ENCODE assay signal across 8 mouse cellular contexts in genomic region chr7:55710872-55711558, GRCm38 (mm10). TPM values are rescaled to one million over a fixed set of nuclear protein-coding genes. Genes with fewer than 3 reads are reported as not detected.
A peak's percentile ranks its signal among the peaks of the same experiment; 100 is the strongest.
DNase-seq lines count a peak whose midpoint lies in the region; ATAC-seq and TF ChIP-seq lines count a peak whose summit lies in the region.

No protein-coding gene starts in this region.

- ATAC-seq in forebrain, embryonic 12.5 days (ENCODE audit: low FRiP score), result peak; percentile 96
- ATAC-seq in intestine, postnatal 0 days, result no peak
- ATAC-seq in limb, embryonic 12.5 days (ENCODE audit: insufficient number of reproducible peaks, insufficient read depth, low FRiP score, low TSS enrichment, low read depth), result peak; percentile 73
- no peak for ATAC-seq in erythroblast, adult 5-6 weeks (replicated peaks; ENCODE audit: low FRiP score, poor library complexity, severe bottlenecking)

- whole genome bisulfite sequencing in forebrain, embryonic 12.5 days, result 8% methylated on average over 11 of the region's 11 CpGs
- 10% methylated on average over 11 of the region's 11 CpGs for WGBS in intestine, postnatal 0 days
- WGBS in limb, embryonic 12.5 days, result 9% methylated on average over 11 of the region's 11 CpGs

- no peaks in the 10 kb centered on the region for H3K36me3 ChIP-seq in forebrain, embryonic 12.5 days (replicated peaks)
- no peaks in the 10 kb centered on the region for H3K36me3 ChIP-seq in intestine, postnatal 0 days (ENCODE audit: control insufficient read depth, insufficient read depth)
- H3K36me3 ChIP-seq in limb, embryonic 12.5 days, result no peaks in the 10 kb centered on the region

- no peak overlapping the region for H3K27ac ChIP-seq in forebrain, embryonic 12.5 days
- H3K27ac ChIP-seq in intestine, postnatal 0 days (ENCODE audit: low read depth, low read length), result no peak overlapping the region
- no peak overlapping the region for H3K27ac ChIP-seq in limb, embryonic 12.5 days

- TF ChIP-seq CTCF in intestine, postnatal 0 days (IDR thresholded peaks at IDR 0.05; ENCODE audit: low read depth), result peak; percentile 92

- peak; percentile 30 for DNase-seq in ovary, postnatal 36 days (ENCODE audit: low spot score)
- no peak for DNase-seq in ovary, postnatal 10 days (ENCODE audit: low spot score)
- peak; percentile 30 for DNase-seq in c-Kit-positive CD71-positive TER-119-negative erythroid progenitor cells, embryonic 14.5 days (ENCODE audit: low read depth)
- DNase-seq in neural tube, embryonic 10.5 days (ENCODE audit: extremely low spot score, low spot score), result peak; percentile 66

- H3K4me3 ChIP-seq in forebrain, embryonic 12.5 days (replicated peaks), result no peak overlapping the region
- no peak overlapping the region for H3K4me3 ChIP-seq in intestine, postnatal 0 days (ENCODE audit: low read depth, low read length)
- no peak overlapping the region for H3K4me3 ChIP-seq in limb, embryonic 12.5 days (replicated peaks)

- H3K9me3 ChIP-seq in forebrain, embryonic 12.5 days, result no peaks in the 10 kb centered on the region
- H3K9me3 ChIP-seq in intestine, postnatal 0 days (ENCODE audit: control insufficient read depth), result no peaks in the 10 kb centered on the region
- no peaks in the 10 kb centered on the region for H3K9me3 ChIP-seq in limb, embryonic 12.5 days

- no peaks in the 10 kb centered on the region for H3K4me1 ChIP-seq in forebrain, embryonic 12.5 days
- no peaks in the 10 kb centered on the region for H3K4me1 ChIP-seq in intestine, postnatal 0 days (replicated peaks; ENCODE audit: control insufficient read depth, insufficient read depth, low read length)
- H3K4me1 ChIP-seq in limb, embryonic 12.5 days (replicated peaks), result no peaks in the 10 kb centered on the region

- H3K27me3 ChIP-seq in forebrain, embryonic 12.5 days, result no peaks in the 10 kb centered on the region
- no peaks in the 10 kb centered on the region for H3K27me3 ChIP-seq in intestine, postnatal 0 days (replicated peaks; ENCODE audit: control insufficient read depth, insufficient read depth, low read length)
- no peaks in the 10 kb centered on the region for H3K27me3 ChIP-seq in limb, embryonic 12.5 days

- no peak overlapping the region for H3K9ac ChIP-seq in forebrain, embryonic 12.5 days
- no peak overlapping the region for H3K9ac ChIP-seq in intestine, postnatal 0 days (ENCODE audit: low read depth, low read length)
- no peak overlapping the region for H3K9ac ChIP-seq in limb, embryonic 12.5 days (replicated peaks)

- H3K4me2 ChIP-seq in forebrain, embryonic 12.5 days, result peak overlapping the region; percentile 17; the same call in 1 of the 2 replicates
- no peak overlapping the region for H3K4me2 ChIP-seq in intestine, postnatal 0 days (replicated peaks; ENCODE audit: low read depth)
- H3K4me2 ChIP-seq in limb, embryonic 12.5 days, result peak overlapping the region; percentile 26; the same call in 1 of the 2 replicates

RNA-seq across cellular contexts. Expression of gene Siglech, which starts 57.0 kb away (rescaled TPM):
- polyA plus RNA-seq in forebrain, embryonic 12.5 days (2016; fragmentation: Nextera tagmentation; extraction: Ambion mirVana), result 0.42 and 0.65 TPM in 2 replicates
- 1.4 and 1.8 TPM in 2 replicates for polyA plus RNA-seq in intestine, postnatal 0 days (2015; fragmentation: Nextera tagmentation; extraction: Ambion mirVana)
- polyA plus RNA-seq in limb, embryonic 12.5 days (2016; fragmentation: Nextera tagmentation; extraction: Ambion mirVana), result 0.45 and 0.68 TPM in 2 replicates
- 1.0 TPM in 1 of 2 replicates, not detected in the other for total RNA-seq in erythroblast, adult 5-6 weeks (2015; ENCODE audit: low replicate concordance)
- total RNA-seq in erythroblast, adult 5-6 weeks (2017; ENCODE audit: low replicate concordance), result not detected in 2 replicates

Comparison
In these comparisons a context has a peak if more than half of its experiments do, and no peak if none do; other contexts are left out.
1. ATAC-seq: peak in forebrain, embryonic 12.5 days (single experiment) and limb, embryonic 12.5 days (single experiment); none in intestine, postnatal 0 days (single experiment) and erythroblast, adult 5-6 weeks (single experiment).